Mouse (Mus musculus) neural tube, embryonic 12.5 days (tissue): Measurements from ENCODE around the gene Rnf141. TPM values are rescaled to one million over a fixed set of nuclear protein-coding genes. Genes with fewer than 3 reads are reported as not detected.

Experiments
- ATAC-seq: fragments of 200-750 bp; cut with Nextera tagmentation; 2 replicates; pipeline ENCODE4 v1.8.0; 2017; ENCODE audit warnings: low read depth, mild to moderate bottlenecking, moderate TSS enrichment, moderate library complexity; ENCODE audit not compliant: low FRiP score
- H3K27ac ChIP-seq: fragments of 300-500 bp; sonication (generic); 2 replicates; pipeline ENCODE4 v1.5.1; 2016
- H3K27me3 ChIP-seq: fragments of 300-500 bp; sonication (generic); replicated peaks from 2 replicates; pipeline ENCODE4 v1.6.1; 2016; ENCODE audit warnings: mild to moderate bottlenecking
- H3K36me3 ChIP-seq: fragments of 300-500 bp; sonication (generic); 2 replicates; pipeline ENCODE4 v1.6.1; 2016; ENCODE audit warnings: mild to moderate bottlenecking
- H3K4me1 ChIP-seq: fragments of 300-500 bp; sonication (generic); 2 replicates; pipeline ENCODE4 v1.6.1; 2016
- H3K4me2 ChIP-seq: fragments of 300-500 bp; sonication (generic); replicated peaks from 2 replicates; pipeline ENCODE4 v1.6.1; 2016; ENCODE audit warnings: mild to moderate bottlenecking
- H3K4me3 ChIP-seq: fragments of 300-500 bp; sonication (generic); 2 replicates; pipeline ENCODE4 v1.5.1; 2016
- H3K9ac ChIP-seq: fragments of 300-500 bp; sonication (generic); 2 replicates; pipeline ENCODE4 v1.6.1; 2016; ENCODE audit warnings: mild to moderate bottlenecking
- H3K9me3 ChIP-seq: fragments of 300-500 bp; sonication (generic); 2 replicates; pipeline ENCODE4 v1.6.1; 2016; ENCODE audit warnings: mild to moderate bottlenecking
- WGBS: fragments of 180-500 bp; shearing (Covaris S2); methylation state at CpG from one replicate; pipeline ENCODE4 v1.1.7; 2016; 5-methylcytosine and 5-hydroxymethylcytosine counted together
- polyA plus RNA-seq: library from polyadenylated mRNA; unstranded; fragments of >200 nt; fragmentation: Nextera tagmentation; extraction: Ambion mirVana; gene quantifications from 2 replicates; pipeline ENCODE4 v1.2.1, GENCODE M21; 2016

Rnf141 gene
- polyA plus RNA-seq, 1 experiment from 2014 or later, result 30.7 TPM

DNA sequence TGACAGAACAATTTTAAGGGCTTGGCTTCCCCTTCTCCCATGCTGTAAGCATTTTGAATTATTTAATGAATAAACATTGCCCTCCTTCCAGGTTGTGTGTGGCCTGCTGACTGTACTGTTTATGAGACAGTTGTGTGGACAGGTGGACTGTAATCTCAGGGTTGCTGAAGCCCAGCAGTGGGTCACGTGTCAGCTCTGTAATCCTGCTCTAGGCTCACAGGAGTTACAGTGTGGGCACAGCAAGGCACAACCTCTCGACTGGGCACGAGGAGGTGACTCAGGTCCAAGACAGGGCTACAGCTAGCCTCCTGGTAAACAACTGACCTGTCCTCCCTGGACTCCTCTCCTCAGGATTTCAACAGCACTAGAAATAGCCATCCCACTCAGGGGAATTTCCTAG is 71.9 kb downstream of the Rnf141 start:
- Histone ChIP-seq H3K9ac (no peak overlapping the region), H3K27me3 (peaks cover 25% of the 10 kb centered on the region), H3K36me3 (no peaks in the 10 kb centered on the region), H3K4me2 (no peak overlapping the region), H3K4me1 (peaks cover 7% of the 10 kb centered on the region; the same call in 1 of the 2 replicates), H3K27ac (no peak overlapping the region), H3K4me3 (no peak overlapping the region), H3K9me3 (no peaks in the 10 kb centered on the region)
- 81% methylated on average over 3 of the region's 3 CpGs for WGBS
- no peak for ATAC-seq

- Histone ChIP-seq H3K9ac (no peak overlapping the region), H3K27ac (no peak overlapping the region), H3K9me3 (no peaks in the 10 kb centered on the region), H3K4me3 (no peak overlapping the region), H3K4me1 (peaks cover 7% of the 10 kb centered on the region; the same call in 1 of the 2 replicates), H3K36me3 (no peaks in the 10 kb centered on the region), H3K4me2 (no peak overlapping the region), H3K27me3 (peaks cover 25% of the 10 kb centered on the region)
- WGBS, result 85% methylated on average over 4 of the region's 4 CpGs
- no peak for ATAC-seq
These were observed 73.3 kb downstream of the Rnf141 start for GRCm38 (mm10) chr7:110770949-110771348.

DNA sequence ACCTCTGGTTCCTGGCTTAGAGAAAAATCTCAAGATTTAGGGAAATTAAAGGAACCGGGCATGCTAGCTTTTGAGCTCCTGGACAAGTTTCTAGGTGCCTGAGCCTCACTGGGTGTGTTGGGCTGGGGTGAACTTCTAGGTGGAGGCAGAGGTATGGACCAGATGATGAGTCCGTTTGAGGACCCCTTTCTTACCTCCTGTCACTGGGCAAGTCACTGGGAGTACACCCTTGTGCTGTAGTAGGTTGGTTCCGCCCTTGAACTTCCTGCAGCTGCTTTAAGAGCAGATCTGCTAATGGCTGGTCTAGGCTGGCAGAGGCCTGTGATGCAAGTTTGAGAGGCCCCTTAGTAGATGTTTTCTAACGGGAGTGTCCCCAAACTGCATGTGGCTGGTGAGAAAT is 75.2 kb downstream of the Rnf141 start:
- H3K9me3 ChIP-seq, result no peaks in the 10 kb centered on the region
- peak overlapping the region; percentile 57 for H3K4me3 ChIP-seq
- peak overlapping the region; percentile 96 for H3K4me2 ChIP-seq
- peak; percentile 56; the same call in 1 of the 2 replicates for ATAC-seq
- no peaks in the 10 kb centered on the region for H3K36me3 ChIP-seq
- 42% methylated on average over 4 of the region's 4 CpGs for WGBS
- H3K9ac ChIP-seq, result peak overlapping the region; percentile 63; the same call in 1 of the 2 replicates
- H3K27me3 ChIP-seq, result peaks cover 25% of the 10 kb centered on the region
- H3K27ac ChIP-seq, result no peak overlapping the region
- H3K4me1 ChIP-seq, result peaks cover 7% of the 10 kb centered on the region; the same call in 1 of the 2 replicates

DNA sequence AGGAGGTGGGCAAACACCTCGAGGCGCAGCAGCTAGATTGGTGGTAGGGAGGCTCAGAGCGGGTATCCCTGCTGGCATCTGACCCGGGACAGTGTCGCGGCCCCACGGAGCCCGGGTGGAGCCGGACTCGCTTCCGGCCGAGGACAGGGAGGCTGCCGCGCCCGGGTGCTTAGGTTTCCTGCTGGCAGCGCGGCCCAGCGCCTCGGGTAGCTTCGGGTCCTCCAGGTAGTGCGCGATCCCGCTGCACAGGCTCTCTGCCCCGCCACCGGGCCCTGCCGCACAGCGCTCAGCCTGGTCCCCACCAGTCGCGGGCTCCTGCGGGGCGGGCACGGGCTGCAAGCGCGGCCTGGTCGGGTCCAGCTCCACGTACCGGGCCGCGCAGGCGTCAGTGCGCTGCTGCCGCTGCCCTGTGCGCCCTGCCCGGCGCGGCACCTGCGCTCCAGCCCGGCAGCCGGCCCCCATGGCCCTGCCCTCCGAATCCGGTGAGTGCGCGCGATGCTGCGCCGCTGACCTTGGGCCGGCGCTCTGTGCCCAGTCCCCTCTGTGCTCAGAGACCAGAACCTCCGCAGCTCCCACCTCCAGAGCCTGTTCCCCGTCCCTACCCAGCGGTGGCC is 75.7 kb downstream of the Rnf141 start:
- no peaks in the 10 kb centered on the region for H3K36me3 ChIP-seq
- H3K9me3 ChIP-seq, result no peaks in the 10 kb centered on the region
- H3K9ac ChIP-seq, result peak overlapping the region; percentile 63
- H3K4me2 ChIP-seq, result peak overlapping the region; percentile 96
- peaks cover 7% of the 10 kb centered on the region; the same call in 1 of the 2 replicates for H3K4me1 ChIP-seq
- peak overlapping the region; percentile 57 for H3K4me3 ChIP-seq
- no peak overlapping the region for H3K27ac ChIP-seq
- peaks cover 25% of the 10 kb centered on the region for H3K27me3 ChIP-seq
- 1% methylated on average over 61 of the region's 61 CpGs for WGBS
- ATAC-seq, result peak; percentile 41; the same call in 1 of the 2 replicates

DNA sequence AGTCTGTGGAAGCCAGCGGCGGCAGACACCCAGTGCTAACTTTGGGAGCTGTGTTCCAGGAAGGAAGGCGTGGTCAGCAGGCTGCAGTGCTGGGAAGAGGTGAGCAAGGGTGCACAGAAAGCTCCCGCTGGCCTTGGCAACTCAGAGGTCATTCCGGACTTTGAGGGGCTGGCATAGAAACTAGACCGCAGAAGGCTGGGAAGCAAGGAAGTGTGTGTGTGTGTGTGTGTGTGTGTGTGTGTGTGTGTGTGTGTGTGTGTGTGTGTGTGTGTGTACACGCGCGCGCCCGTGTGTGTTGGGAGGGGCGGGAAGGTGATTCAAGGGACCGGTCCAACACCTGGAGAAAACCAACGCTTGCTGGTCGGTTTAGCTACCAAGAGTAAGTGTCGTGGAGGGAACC is 76.3 kb downstream of the Rnf141 start, which contains the start of gene Ampd3:
Gene Ampd3, plus strand, starts transcription at position 206 of the 400 bp plus-strand sequence.
- H3K4me1 ChIP-seq, result peaks cover 7% of the 10 kb centered on the region; the same call in 1 of the 2 replicates
- peak within 1 kb of the TSS; percentile 96 for H3K4me2 ChIP-seq
- no peaks in the 10 kb centered on the region for H3K36me3 ChIP-seq
- H3K9me3 ChIP-seq, result no peaks in the 10 kb centered on the region
- H3K27me3 ChIP-seq, result peaks cover 25% of the 10 kb centered on the region
- H3K9ac ChIP-seq, result peak within 1 kb of the TSS; percentile 63
- H3K27ac ChIP-seq, result no peak within 1 kb of the TSS
- WGBS, result 12% methylated on average over 14 of the region's 16 CpGs
- no peak for ATAC-seq
- peak within 1 kb of the TSS; percentile 57 for H3K4me3 ChIP-seq

GRCm38 (mm10) chr7:110762605-110763180 is 81.6 kb downstream of the Rnf141 start:
- Histone ChIP-seq H3K4me3 (no peak overlapping the region), H3K27ac (no peak overlapping the region), H3K27me3 (peaks cover 3% of the 10 kb centered on the region), H3K9me3 (no peaks in the 10 kb centered on the region), H3K9ac (no peak overlapping the region), H3K4me1 (no peaks in the 10 kb centered on the region), H3K4me2 (no peak overlapping the region), H3K36me3 (no peaks in the 10 kb centered on the region)
- no peak for ATAC-seq
- 83% methylated on average over 5 of the region's 5 CpGs for WGBS

- no peak for ATAC-seq
- WGBS, result 73% methylated on average over 2 of the region's 2 CpGs
These were observed 87.8 kb downstream of the Rnf141 start for GRCm38 (mm10) chr7:110756440-110756839.

DNA sequence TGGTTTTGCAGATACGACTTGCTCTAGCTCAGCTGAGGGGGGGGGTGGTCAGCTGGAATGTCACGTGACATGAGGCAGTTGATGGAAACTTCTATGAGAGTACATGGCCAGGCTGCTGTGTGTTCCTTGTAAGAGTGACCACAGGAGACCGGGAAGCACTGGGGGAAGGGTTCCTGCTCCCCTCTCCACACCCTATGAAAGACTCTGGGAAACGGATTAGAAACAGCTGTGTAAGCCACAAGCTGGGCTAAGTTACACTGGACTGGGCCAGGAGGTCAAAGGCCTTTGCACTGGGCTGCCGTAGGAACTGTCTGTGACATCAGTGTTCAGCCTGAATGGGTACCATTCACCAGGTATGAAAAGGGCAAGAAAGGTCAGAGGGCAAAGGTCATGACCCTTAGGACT is 90.3 kb downstream of the Rnf141 start:
- Histone ChIP-seq H3K36me3 (no peaks in the 10 kb centered on the region), H3K27ac (no peak overlapping the region), H3K4me2 (no peak overlapping the region), H3K27me3 (no peaks in the 10 kb centered on the region), H3K4me1 (no peaks in the 10 kb centered on the region; the same call in 1 of the 2 replicates), H3K9ac (no peak overlapping the region), H3K9me3 (no peaks in the 10 kb centered on the region), H3K4me3 (no peak overlapping the region)
- no peak for ATAC-seq
- 42% methylated on average over 5 of the region's 5 CpGs for WGBS

More at GRCm38 (mm10) chr7:110756440-110756839, 87.8 kb downstream of the Rnf141 start:
- H3K4me2 ChIP-seq, result no peak overlapping the region
- H3K4me3 ChIP-seq, result no peak overlapping the region
- H3K9ac ChIP-seq, result no peak overlapping the region
- no peaks in the 10 kb centered on the region for H3K9me3 ChIP-seq
- no peaks in the 10 kb centered on the region for H3K27me3 ChIP-seq
- no peaks in the 10 kb centered on the region for H3K36me3 ChIP-seq
- H3K4me1 ChIP-seq, result no peaks in the 10 kb centered on the region; the same call in 1 of the 2 replicates
- no peak overlapping the region for H3K27ac ChIP-seq

DNA sequence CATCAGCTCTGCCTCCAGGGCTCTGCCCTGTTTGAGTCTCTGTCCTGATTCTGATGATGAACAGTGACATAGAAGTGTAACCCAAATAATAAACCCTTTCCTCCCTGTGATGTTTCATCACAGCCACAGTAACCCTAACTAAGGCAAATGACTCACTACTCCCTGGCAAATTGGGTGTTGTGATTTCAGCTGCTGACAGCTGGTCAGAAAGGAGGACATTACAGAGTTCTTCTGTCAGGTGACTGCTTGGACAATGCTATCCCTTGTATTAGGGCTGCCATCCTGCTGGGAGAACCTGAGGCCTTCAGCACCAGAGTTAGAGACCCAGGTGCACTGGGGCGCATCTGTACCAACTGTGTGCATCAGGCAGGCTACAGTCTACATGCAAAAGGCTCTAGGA is 90.9 kb downstream of the Rnf141 start:
- Histone ChIP-seq H3K4me2 (no peak overlapping the region), H3K36me3 (no peaks in the 10 kb centered on the region), H3K27ac (no peak overlapping the region), H3K4me1 (no peaks in the 10 kb centered on the region; the same call in 1 of the 2 replicates), H3K9me3 (no peaks in the 10 kb centered on the region), H3K4me3 (no peak overlapping the region), H3K9ac (no peak overlapping the region), H3K27me3 (no peaks in the 10 kb centered on the region)
- WGBS, result 84% methylated on average over 1 of the region's 1 CpGs
- ATAC-seq, result no peak

GRCm38 (mm10) chr7:110751634-110752033 is 92.6 kb downstream of the Rnf141 start:
- H3K4me1 ChIP-seq, result no peaks in the 10 kb centered on the region
- H3K9ac ChIP-seq, result no peak overlapping the region
- no peaks in the 10 kb centered on the region for H3K9me3 ChIP-seq
- no peaks in the 10 kb centered on the region for H3K36me3 ChIP-seq
- 100% methylated on average over 1 of the region's 1 CpGs for WGBS
- H3K4me3 ChIP-seq, result no peak overlapping the region
- no peak for ATAC-seq
- no peak overlapping the region for H3K4me2 ChIP-seq
- H3K27me3 ChIP-seq, result no peaks in the 10 kb centered on the region
- H3K27ac ChIP-seq, result no peak overlapping the region

- 61% methylated on average over 4 of the region's 4 CpGs for WGBS
- Histone ChIP-seq H3K4me2 (no peak overlapping the region), H3K4me3 (no peak overlapping the region), H3K27ac (no peak overlapping the region), H3K36me3 (no peaks in the 10 kb centered on the region), H3K4me1 (no peaks in the 10 kb centered on the region), H3K27me3 (no peaks in the 10 kb centered on the region), H3K9me3 (no peaks in the 10 kb centered on the region), H3K9ac (no peak overlapping the region)
- no peak for ATAC-seq
These were observed 93.4 kb downstream of the Rnf141 start for GRCm38 (mm10) chr7:110750834-110751233.
